Mouse (Mus musculus): ENCODE measurements at regions not wholly inside any gene's neighbourhood (a gene's known extent, or its start where the extent isn't known, plus 50 kb on each side); places are given as distances from the start of the nearest gene placed in this dataset.
A peak's percentile ranks its signal among the peaks of the same experiment; 100 is the strongest.

GRCm38 (mm10) chr2:51566554-51567246 is 60.6 kb upstream of the Tas2r134 start:
- no peaks in the 10 kb centered on the region for H3K27me3 ChIP-seq (ENCODE audit: insufficient read depth, low read length)
- no peak for DNase-seq

GRCm38 (mm10) chr2:51563881-51564280 is 63.4 kb upstream of the Tas2r134 start:
- Histone ChIP-seq H3K36me3 (ENCODE audit: insufficient read depth) (no peaks in the 10 kb centered on the region), H3K4me1 (ENCODE audit: insufficient read depth) (no peaks in the 10 kb centered on the region), H3K9me3 (ENCODE audit: low read depth, low read length) (no peaks in the 10 kb centered on the region), H3K27me3 (ENCODE audit: insufficient read depth, low read length) (no peaks in the 10 kb centered on the region), H3K9ac (no peak overlapping the region), H3K4me3 (ENCODE audit: low read depth, low read length) (no peak overlapping the region), H3K4me2 (no peak overlapping the region), H3K27ac (ENCODE audit: low read depth) (no peak overlapping the region)
- ATAC-seq (ENCODE audit: insufficient read depth) (no peak), DNase-seq (peak; percentile 47)
- 65% methylated on average over 5 of the region's 5 CpGs for WGBS
- no peak for TF ChIP-seq CTCF (IDR thresholded peaks at IDR 0.05; ENCODE audit: low read depth)

More at GRCm38 (mm10) chr2:51566554-51567246, 60.6 kb upstream of the Tas2r134 start:
- Histone ChIP-seq H3K36me3 (ENCODE audit: insufficient read depth) (no peaks in the 10 kb centered on the region), H3K9me3 (ENCODE audit: low read depth, low read length) (no peaks in the 10 kb centered on the region), H3K27ac (ENCODE audit: low read depth) (no peak overlapping the region), H3K4me1 (ENCODE audit: insufficient read depth) (no peaks in the 10 kb centered on the region), H3K4me3 (ENCODE audit: low read depth, low read length) (no peak overlapping the region), H3K4me2 (no peak overlapping the region), H3K9ac (no peak overlapping the region)
- TF ChIP-seq CTCF (IDR thresholded peaks at IDR 0.05; ENCODE audit: low read depth) = no peak
- WGBS = 62% methylated on average over 7 of the region's 7 CpGs
- ATAC-seq (ENCODE audit: insufficient read depth) = no peak

GRCm38 (mm10) chr2:51563240-51563639 is 64.1 kb upstream of the Tas2r134 start:
- DNase-seq = peak; percentile 56
- H3K27me3 ChIP-seq (ENCODE audit: insufficient read depth, low read length) = no peaks in the 10 kb centered on the region
- TF ChIP-seq CTCF (IDR thresholded peaks at IDR 0.05; ENCODE audit: low read depth) = no peak

GRCm38 (mm10) chr2:51550863-51551262 is 76.4 kb upstream of the Tas2r134 start:
- Histone ChIP-seq H3K27ac (ENCODE audit: low read depth) (no peak overlapping the region), H3K4me1 (ENCODE audit: insufficient read depth) (no peaks in the 10 kb centered on the region), H3K9me3 (ENCODE audit: low read depth, low read length) (no peaks in the 10 kb centered on the region), H3K9ac (no peak overlapping the region), H3K4me3 (ENCODE audit: low read depth, low read length) (no peak overlapping the region), H3K27me3 (ENCODE audit: insufficient read depth, low read length) (no peaks in the 10 kb centered on the region), H3K36me3 (ENCODE audit: insufficient read depth) (no peaks in the 10 kb centered on the region), H3K4me2 (no peak overlapping the region)
- DNase-seq (no peak), ATAC-seq (ENCODE audit: insufficient read depth) (no peak)
- WGBS = 42% methylated on average over 7 of the region's 7 CpGs
- TF ChIP-seq CTCF (IDR thresholded peaks at IDR 0.05; ENCODE audit: low read depth) = no peak

More at GRCm38 (mm10) chr2:51563240-51563639, 64.1 kb upstream of the Tas2r134 start:
- no peaks in the 10 kb centered on the region for H3K9me3 ChIP-seq (ENCODE audit: low read depth, low read length)
- no peak overlapping the region for H3K4me2 ChIP-seq
- no peak overlapping the region; the same call in 1 of the 2 replicates for H3K27ac ChIP-seq (ENCODE audit: low read depth)
- ATAC-seq (ENCODE audit: insufficient read depth) = no peak
- WGBS = 67% methylated on average over 1 of the region's 1 CpGs
- no peak overlapping the region for H3K4me3 ChIP-seq (ENCODE audit: low read depth, low read length)
- no peaks in the 10 kb centered on the region for H3K4me1 ChIP-seq (ENCODE audit: insufficient read depth)
- no peak overlapping the region for H3K9ac ChIP-seq
- H3K36me3 ChIP-seq (ENCODE audit: insufficient read depth) = no peaks in the 10 kb centered on the region

- H3K4me1 ChIP-seq (ENCODE audit: insufficient read depth) = no peaks in the 10 kb centered on the region
- no peak overlapping the region for H3K9ac ChIP-seq
- no peak overlapping the region for H3K27ac ChIP-seq (ENCODE audit: low read depth)
- WGBS = 84% methylated on average over 5 of the region's 5 CpGs
- H3K4me2 ChIP-seq = no peak overlapping the region
- H3K36me3 ChIP-seq (ENCODE audit: insufficient read depth) = no peaks in the 10 kb centered on the region
- H3K27me3 ChIP-seq (ENCODE audit: insufficient read depth, low read length) = no peaks in the 10 kb centered on the region
- DNase-seq = no peak
- no peaks in the 10 kb centered on the region for H3K9me3 ChIP-seq (ENCODE audit: low read depth, low read length)
- no peak for ATAC-seq (ENCODE audit: insufficient read depth)
- H3K4me3 ChIP-seq (ENCODE audit: low read depth, low read length) = no peak overlapping the region
- TF ChIP-seq CTCF (IDR thresholded peaks at IDR 0.05; ENCODE audit: low read depth) = no peak
Observed at GRCm38 (mm10) chr2:51549125-51549524, 78.2 kb upstream of the Tas2r134 start.

GRCm38 (mm10) chr2:51546181-51546580 is 81.1 kb upstream of the Tas2r134 start:
- ATAC-seq (ENCODE audit: insufficient read depth) = no peak

GRCm38 (mm10) chr2:51543949-51544348 is 83.4 kb upstream of the Tas2r134 start:
- no peaks in the 10 kb centered on the region for H3K36me3 ChIP-seq (ENCODE audit: insufficient read depth)
- peak; percentile 75 for ATAC-seq (ENCODE audit: insufficient read depth)
- no peaks in the 10 kb centered on the region for H3K9me3 ChIP-seq (ENCODE audit: low read depth, low read length)
- no peak overlapping the region for H3K4me2 ChIP-seq
- no peak overlapping the region for H3K9ac ChIP-seq
- H3K27ac ChIP-seq (ENCODE audit: low read depth) = no peak overlapping the region
- peak; percentile 80 for DNase-seq
- 23% methylated on average over 1 of the region's 1 CpGs for WGBS
- no peaks in the 10 kb centered on the region for H3K4me1 ChIP-seq (ENCODE audit: insufficient read depth)
- H3K4me3 ChIP-seq (ENCODE audit: low read depth, low read length) = no peak overlapping the region
- TF ChIP-seq CTCF (IDR thresholded peaks at IDR 0.05; ENCODE audit: low read depth) = no peak
- H3K27me3 ChIP-seq (ENCODE audit: insufficient read depth, low read length) = no peaks in the 10 kb centered on the region

More at GRCm38 (mm10) chr2:51546181-51546580, 81.1 kb upstream of the Tas2r134 start:
- no peak for TF ChIP-seq CTCF (IDR thresholded peaks at IDR 0.05; ENCODE audit: low read depth)
- Histone ChIP-seq H3K9me3 (ENCODE audit: low read depth, low read length) (no peaks in the 10 kb centered on the region), H3K4me3 (ENCODE audit: low read depth, low read length) (no peak overlapping the region), H3K9ac (no peak overlapping the region), H3K27me3 (ENCODE audit: insufficient read depth, low read length) (no peaks in the 10 kb centered on the region), H3K36me3 (ENCODE audit: insufficient read depth) (no peaks in the 10 kb centered on the region), H3K4me1 (ENCODE audit: insufficient read depth) (no peaks in the 10 kb centered on the region), H3K4me2 (no peak overlapping the region), H3K27ac (ENCODE audit: low read depth) (no peak overlapping the region)
- DNase-seq = no peak
- WGBS = 90% methylated on average over 3 of the region's 3 CpGs
